Mouse (Mus musculus) thymus, adult 2 months (tissue): ENCODE results near the gene Phf1.

ENCODE experiments used
- CTCF ChIP-seq: fragments of 200-500 bp; IDR thresholded peaks from 2 replicates; pipeline ENCODE4 v1.5.1; 2012; ENCODE audit warnings: mild to moderate bottlenecking, control low read depth, low read length, moderate library complexity, borderline replicate concordance; ENCODE audit not compliant: control insufficient read depth, poor library complexity, insufficient read depth; ENCODE audit errors: extremely low read depth
- POLR2A ChIP-seq: fragments of 200-500 bp; IDR thresholded peaks from 2 replicates; pipeline ENCODE4 v1.6.1; 2012; ENCODE audit warnings: mild to moderate bottlenecking, low read length, control low read depth, moderate library complexity; ENCODE audit not compliant: control insufficient read depth, poor library complexity, insufficient read depth; ENCODE audit errors: extremely low read depth

GRCm38 (mm10) chr17:26967477-26967876 lies 34.6 kb downstream of the Phf1 start:
- TF ChIP-seq POLR2A = no peak
- TF ChIP-seq CTCF = no peak
